26 mouse cellular contexts compared by ENCODE assay signal in the genomic region with DNA sequence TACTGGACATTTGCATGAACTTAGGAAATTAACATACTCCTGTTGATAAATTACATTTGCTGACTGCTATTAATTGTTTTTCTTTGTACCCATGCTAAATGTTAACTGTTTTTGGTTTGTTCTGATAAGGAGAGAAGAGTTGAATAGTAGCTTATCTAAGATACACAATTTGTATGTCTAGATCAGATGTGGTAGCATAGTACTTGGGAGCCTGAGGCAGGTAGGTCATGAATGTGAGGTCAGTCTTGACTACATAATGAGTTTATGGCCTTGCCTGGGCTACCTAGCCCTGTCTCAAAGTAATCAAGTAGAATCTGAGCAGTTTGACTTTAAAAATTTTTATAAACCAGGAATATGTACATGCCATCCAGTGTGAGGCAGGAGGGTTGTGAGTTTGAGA.
A peak's percentile ranks its signal among the peaks of the same experiment; 100 is the strongest.
DNase-seq lines count a peak whose midpoint lies in the region; ATAC-seq and TF ChIP-seq lines count a peak whose summit lies in the region.
"Had no signal": no experiment of that assay in that cellular context is flagged by ENCODE, and none has a peak within 500 bp of the region (broad histone marks: within the 10 kb centered on the region; RNA-seq: fewer than 3 reads in every experiment).

No protein-coding gene starts in this region.

- no peaks in the 10 kb centered on the region for H3K9me3 ChIP-seq in liver, embryonic 15.5 days (replicated peaks)
- no peaks in the 10 kb centered on the region for H3K9me3 ChIP-seq in liver, postnatal 0 days (ENCODE audit: low read length)
- H3K9me3 ChIP-seq in liver, embryonic 16.5 days (replicated peaks; ENCODE audit: control insufficient read depth, low read length) = no peaks in the 10 kb centered on the region
- H3K9me3 ChIP-seq: embryonic facial prominence, embryonic 12.5 days; embryonic facial prominence, embryonic 15.5 days; heart, embryonic 12.5 days; heart, embryonic 15.5 days; hindbrain, embryonic 12.5 days; hindbrain, embryonic 15.5 days had no signal

- intact Hi-C loops in heart, postnatal 10 days (cut with DNase I) = no loop called here

- H3K27ac ChIP-seq in liver, embryonic 15.5 days (replicated peaks) = no peak overlapping the region
- no peak overlapping the region for H3K27ac ChIP-seq in liver, postnatal 0 days (ENCODE audit: low read depth)
- H3K27ac ChIP-seq in liver, embryonic 16.5 days (ENCODE audit: low read length) = peak overlapping the region; percentile 14; the same call in 1 of the 2 replicates
- H3K27ac ChIP-seq: embryonic facial prominence, embryonic 12.5 days; embryonic facial prominence, embryonic 15.5 days; gastrocnemius, adult 2 months; heart, embryonic 15.5 days; hindbrain, embryonic 12.5 days; hindbrain, embryonic 15.5 days had no signal

- ATAC-seq in liver, embryonic 15.5 days (ENCODE audit: insufficient read depth) = 0 out of 2 replicates have a peak, but pooled peaks have one; percentile 51
- no peak for ATAC-seq in liver, postnatal 0 days
- ATAC-seq in liver, embryonic 16.5 days (ENCODE audit: low read depth) = peak; percentile 43; the same call in 1 of the 2 replicates
- ATAC-seq: activated CD4-positive, CD25-positive, alpha-beta regulatory T cell, adult 4 months; CD4-positive, CD25-positive, alpha-beta regulatory T cell, adult 4 months; forebrain, embryonic 14.5 days; forebrain, postnatal 0 days had no signal

- peaks cover 8% of the 10 kb centered on the region; the same call in 1 of the 2 replicates for H3K4me1 ChIP-seq in liver, embryonic 15.5 days (replicated peaks)
- H3K4me1 ChIP-seq in liver, postnatal 0 days (ENCODE audit: insufficient read depth) = no peaks in the 10 kb centered on the region
- peaks cover 3% of the 10 kb centered on the region; the same call in 1 of the 2 replicates for H3K4me1 ChIP-seq in liver, embryonic 16.5 days (ENCODE audit: control insufficient read depth, low read depth, low read length)
- H3K4me1 ChIP-seq: embryonic facial prominence, embryonic 12.5 days; embryonic facial prominence, embryonic 15.5 days; heart, embryonic 12.5 days; heart, embryonic 15.5 days; hindbrain, embryonic 12.5 days; hindbrain, embryonic 15.5 days had no signal

- no peak overlapping the region for H3K4me3 ChIP-seq in liver, embryonic 15.5 days (replicated peaks)
- H3K4me3 ChIP-seq in liver, postnatal 0 days (ENCODE audit: low read depth, low read length) = no peak overlapping the region
- no peak overlapping the region for H3K4me3 ChIP-seq in liver, embryonic 16.5 days (ENCODE audit: low read depth, low read length)
- H3K4me3 ChIP-seq: embryonic facial prominence, embryonic 12.5 days; embryonic facial prominence, embryonic 15.5 days; gastrocnemius, adult 2 months; heart, embryonic 12.5 days; heart, embryonic 15.5 days; hindbrain, embryonic 12.5 days; hindbrain, embryonic 15.5 days had no signal

- no peak overlapping the region for H3K9ac ChIP-seq in liver, embryonic 15.5 days
- no peak overlapping the region for H3K9ac ChIP-seq in liver, postnatal 0 days (replicated peaks)
- no peak overlapping the region for H3K9ac ChIP-seq in liver, embryonic 16.5 days (ENCODE audit: low read depth, low read length)
- H3K9ac ChIP-seq: embryonic facial prominence, embryonic 12.5 days; embryonic facial prominence, embryonic 15.5 days; forebrain, postnatal 0 days; heart, embryonic 12.5 days; heart, embryonic 15.5 days; hindbrain, embryonic 12.5 days; hindbrain, embryonic 15.5 days had no signal

- TF ChIP-seq EP300 in liver, postnatal 0 days (IDR thresholded peaks at IDR 0.05; ENCODE audit: low read depth) = no peak

- no peak overlapping the region for H3K4me2 ChIP-seq in liver, embryonic 15.5 days
- H3K4me2 ChIP-seq in liver, postnatal 0 days (ENCODE audit: low read depth, low read length) = no peak overlapping the region
- no peak overlapping the region for H3K4me2 ChIP-seq in liver, embryonic 16.5 days (ENCODE audit: low read depth, low read length)
- H3K4me2 ChIP-seq: embryonic facial prominence, embryonic 12.5 days; embryonic facial prominence, embryonic 15.5 days; heart, embryonic 12.5 days; heart, embryonic 15.5 days; hindbrain, embryonic 12.5 days; hindbrain, embryonic 15.5 days had no signal

- no peak for DNase-seq in liver, postnatal 0 days
- DNase-seq in c-Kit-positive CD71-positive TER-119-negative erythroid progenitor cells, embryonic 14.5 days (ENCODE audit: low read depth) = peak; percentile 15
- no peak for DNase-seq in right cerebral cortex, adult 2 months (ENCODE audit: low spot score in 2 of 2)
- no peak for DNase-seq in heart, postnatal 10 days
- DNase-seq: adrenal gland, adult 8-10 months; adrenal gland, postnatal 25 days; cerebellum, adult 11 months; cerebellum, adult 2 months; cerebellum, adult 9-11 months; cerebellum, postnatal 25 days; forebrain, postnatal 0 days; gastrocnemius, adult 2 months; gastrocnemius, postnatal 14 days; heart, adult 18-20 months; heart, postnatal 14 days had no signal

- H3K27me3 ChIP-seq in liver, embryonic 15.5 days = no peaks in the 10 kb centered on the region
- no peaks in the 10 kb centered on the region for H3K27me3 ChIP-seq in liver, postnatal 0 days (ENCODE audit: insufficient read depth, low read length)
- H3K27me3 ChIP-seq in liver, embryonic 16.5 days (ENCODE audit: control insufficient read depth, insufficient read depth, low read depth, low read length) = no peaks in the 10 kb centered on the region
- H3K27me3 ChIP-seq: embryonic facial prominence, embryonic 12.5 days; embryonic facial prominence, embryonic 15.5 days; heart, embryonic 12.5 days; heart, embryonic 15.5 days; hindbrain, embryonic 12.5 days; hindbrain, embryonic 15.5 days had no signal

- TF ChIP-seq CTCF in liver, postnatal 0 days (IDR thresholded peaks at IDR 0.05; ENCODE audit: low read depth) = no peak

- H3K36me3 ChIP-seq in liver, embryonic 15.5 days (replicated peaks) = peaks cover 49% of the 10 kb centered on the region
- H3K36me3 ChIP-seq in liver, postnatal 0 days (replicated peaks; ENCODE audit: insufficient read depth, low read length) = peaks cover 47% of the 10 kb centered on the region
- peaks cover 14% of the 10 kb centered on the region; the same call in 1 of the 2 replicates for H3K36me3 ChIP-seq in liver, embryonic 16.5 days (ENCODE audit: control insufficient read depth, insufficient read depth)
